Mouse (Mus musculus): Measurements from ENCODE around the gene Cpa5. TPM values are rescaled to one million over a fixed set of nuclear protein-coding genes. Genes with fewer than 3 reads are reported as not detected.

Cpa5 gene
- polyA plus RNA-seq (2016; fragmentation: Nextera tagmentation; extraction: Ambion mirVana) = 0.97 and 2.1 TPM in 2 replicates

DNA sequence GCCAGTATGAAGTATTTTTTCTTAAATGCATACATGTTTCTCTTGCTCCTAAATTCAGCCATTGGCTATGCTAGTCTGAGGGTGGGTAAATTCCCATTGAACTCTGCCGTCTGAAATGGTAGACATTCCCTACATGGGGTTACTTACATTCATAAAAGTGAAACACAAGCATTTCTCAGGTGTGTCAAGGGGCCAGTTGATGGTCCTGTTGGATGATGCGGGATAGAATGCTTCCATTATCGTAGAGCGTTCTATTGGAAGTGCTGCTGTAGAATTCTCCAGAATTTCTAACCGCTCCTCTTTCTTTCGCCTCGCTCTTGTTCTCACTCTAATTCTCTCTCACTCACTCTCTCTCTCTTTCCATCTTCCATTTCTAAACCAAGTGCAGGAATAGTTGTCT lies at the start of gene Cpa5:
TSS of gene Cpa5 (plus strand) at position 301 of the 400 bp plus-strand sequence.
- H3K4me1 ChIP-seq = peaks cover 10% of the 10 kb centered on the region

DNA sequence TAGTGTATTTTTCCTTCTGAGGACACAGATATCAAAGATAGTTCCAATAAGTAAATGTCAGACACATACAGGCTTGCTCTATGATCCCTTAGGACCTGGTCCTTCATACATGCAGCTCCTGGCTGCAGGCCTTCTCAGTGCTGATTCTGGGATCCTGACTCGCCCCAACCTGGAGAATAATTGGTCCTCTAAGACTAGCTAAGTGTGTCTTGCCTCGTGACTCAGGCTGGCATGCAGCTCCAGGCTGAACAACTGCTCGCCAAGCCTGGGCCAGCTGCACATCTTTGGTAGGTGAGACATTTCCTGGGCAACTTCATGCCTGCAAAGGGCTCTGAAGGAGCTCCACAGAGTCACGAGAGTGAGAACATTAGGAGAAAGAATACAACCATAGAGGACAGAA lies 48.7 kb upstream of the Cpa5 start:
- Histone ChIP-seq H3K4me1 (peaks cover 7% of the 10 kb centered on the region; the same call in 1 of the 2 replicates), H3K4me3 (no peak overlapping the region), H3K9me3 (no peaks in the 10 kb centered on the region), H3K27me3 (ENCODE audit: insufficient read depth, poor library complexity, severe bottlenecking) (no peaks in the 10 kb centered on the region), H3K27ac (no peak overlapping the region), H3K36me3 (no peaks in the 10 kb centered on the region)
- peak; percentile 60 for DNase-seq (ENCODE audit: low spot score)
- 79% methylated on average over 4 of the region's 4 CpGs for WGBS

More for the DNA sequence above, at the start of gene Cpa5:
- no peak for DNase-seq (ENCODE audit: low spot score)
- Histone ChIP-seq H3K27me3 (ENCODE audit: insufficient read depth, poor library complexity, severe bottlenecking) (no peaks in the 10 kb centered on the region), H3K9me3 (no peaks in the 10 kb centered on the region), H3K4me3 (no peak within 1 kb of the TSS), H3K36me3 (no peaks in the 10 kb centered on the region), H3K27ac (peak within 1 kb of the TSS; percentile 59; the same call in 1 of the 2 replicates)
- WGBS = 94% methylated on average over 7 of the region's 7 CpGs

DNA sequence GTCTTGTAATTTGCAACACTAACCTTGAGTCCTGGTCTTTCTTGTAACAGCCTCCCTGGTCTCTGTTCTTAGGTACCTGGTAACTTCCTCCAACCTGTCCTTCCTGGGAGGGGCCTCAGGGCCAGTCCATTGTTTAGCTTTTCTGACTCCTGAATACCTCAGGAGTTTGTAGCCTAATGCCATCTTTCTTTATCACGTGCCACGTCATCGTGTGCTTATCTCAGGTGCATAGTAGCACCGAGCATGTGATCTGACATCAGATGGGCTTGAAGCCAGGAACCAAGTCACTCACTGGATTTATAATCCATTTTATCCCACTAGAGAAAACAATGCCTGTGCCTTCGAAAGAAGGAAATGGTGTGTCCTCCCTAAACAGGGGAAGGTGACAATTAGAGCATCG lies 47.2 kb upstream of the Cpa5 start:
- H3K27me3 ChIP-seq (ENCODE audit: insufficient read depth, poor library complexity, severe bottlenecking) = no peaks in the 10 kb centered on the region
- no peaks in the 10 kb centered on the region for H3K9me3 ChIP-seq
- H3K27ac ChIP-seq = no peak overlapping the region
- no peak overlapping the region for H3K4me3 ChIP-seq
- DNase-seq (ENCODE audit: low spot score) = peak; percentile 43
- WGBS = 80% methylated on average over 6 of the region's 6 CpGs
- H3K4me1 ChIP-seq = peaks cover 14% of the 10 kb centered on the region
- H3K36me3 ChIP-seq = no peaks in the 10 kb centered on the region

DNA sequence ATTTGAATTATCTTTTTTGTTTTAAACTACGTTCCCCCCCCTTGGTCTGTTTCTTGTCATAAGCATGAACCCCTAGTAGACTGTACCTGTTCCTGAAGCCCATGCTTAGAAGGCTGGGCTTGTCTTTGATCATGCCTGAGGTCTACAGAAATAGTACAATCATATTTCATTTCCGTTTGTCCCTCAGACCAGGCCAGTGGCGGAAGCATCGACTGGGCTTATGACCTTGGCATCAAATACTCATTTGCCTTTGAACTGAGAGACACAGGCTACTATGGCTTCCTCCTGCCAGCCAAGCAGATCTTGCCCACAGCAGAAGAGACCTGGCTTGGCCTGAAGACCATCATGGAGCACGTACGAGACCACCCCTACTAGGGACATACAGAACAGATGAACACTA lies 46.8 kb upstream of the Cpa5 start:
- no peaks in the 10 kb centered on the region for H3K27me3 ChIP-seq (ENCODE audit: insufficient read depth, poor library complexity, severe bottlenecking)
- peaks cover 17% of the 10 kb centered on the region for H3K4me1 ChIP-seq
- no peak overlapping the region for H3K4me3 ChIP-seq
- H3K36me3 ChIP-seq = no peaks in the 10 kb centered on the region
- WGBS = 88% methylated on average over 6 of the region's 6 CpGs
- no peaks in the 10 kb centered on the region for H3K9me3 ChIP-seq
- no peak overlapping the region for H3K27ac ChIP-seq
- peak; percentile 55 for DNase-seq (ENCODE audit: low spot score)

DNA sequence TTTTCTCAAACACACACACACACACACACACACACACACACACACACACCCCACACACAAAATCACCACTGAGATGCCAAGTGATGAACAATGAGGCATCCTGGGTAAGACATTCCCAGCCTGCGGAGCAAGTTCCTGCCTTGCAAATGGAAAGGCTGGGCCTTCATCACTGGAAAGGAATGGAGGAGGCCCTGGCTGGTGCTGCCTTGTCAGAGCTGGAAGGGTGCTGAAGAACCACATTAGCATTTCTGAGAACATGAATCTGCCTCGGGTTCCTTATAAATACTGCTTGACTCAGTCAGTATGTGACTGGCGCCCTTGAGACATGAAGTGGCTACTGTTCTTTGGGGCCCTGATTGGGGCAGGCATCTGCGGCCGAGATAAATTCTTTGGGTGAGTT lies 42.7 kb upstream of the Cpa5 start, which contains the start of gene Cpa4:
TSS of gene Cpa4 (plus strand) at position 301 of the 400 bp plus-strand sequence.
- Histone ChIP-seq H3K9me3 (no peaks in the 10 kb centered on the region), H3K4me3 (no peak within 1 kb of the TSS), H3K27ac (peak within 1 kb of the TSS; percentile 71; the same call in 1 of the 2 replicates), H3K4me1 (peaks cover 45% of the 10 kb centered on the region), H3K36me3 (no peaks in the 10 kb centered on the region), H3K27me3 (ENCODE audit: insufficient read depth, poor library complexity, severe bottlenecking) (no peaks in the 10 kb centered on the region)
- 68% methylated on average over 5 of the region's 5 CpGs for WGBS
- DNase-seq (ENCODE audit: low spot score) = no peak

DNA sequence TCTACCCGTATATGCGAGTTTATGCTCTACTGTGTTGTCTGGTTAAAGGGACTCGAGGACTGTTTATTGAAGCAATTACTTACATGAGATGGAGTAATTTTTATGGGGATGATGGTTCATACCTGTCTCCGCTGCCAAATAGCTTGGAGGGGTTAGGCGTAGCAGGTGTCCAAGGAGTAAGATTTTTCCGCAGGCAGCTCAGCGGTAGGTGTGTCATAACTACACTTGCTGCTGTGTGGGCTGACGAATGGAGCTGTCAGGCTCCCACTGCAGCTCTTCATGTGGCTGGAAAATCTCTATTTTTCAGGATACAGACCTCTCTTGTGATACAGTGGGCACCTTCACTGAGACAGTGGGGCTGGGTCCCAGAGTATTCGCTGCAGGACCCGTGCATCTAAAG lies 41.5 kb upstream of the Cpa5 start:
- Histone ChIP-seq H3K9me3 (no peaks in the 10 kb centered on the region), H3K36me3 (no peaks in the 10 kb centered on the region), H3K27ac (peak overlapping the region; percentile 71), H3K27me3 (ENCODE audit: insufficient read depth, poor library complexity, severe bottlenecking) (no peaks in the 10 kb centered on the region), H3K4me3 (no peak overlapping the region), H3K4me1 (peaks cover 49% of the 10 kb centered on the region)
- DNase-seq (ENCODE audit: low spot score) = no peak
- 88% methylated on average over 10 of the region's 10 CpGs for WGBS

DNA sequence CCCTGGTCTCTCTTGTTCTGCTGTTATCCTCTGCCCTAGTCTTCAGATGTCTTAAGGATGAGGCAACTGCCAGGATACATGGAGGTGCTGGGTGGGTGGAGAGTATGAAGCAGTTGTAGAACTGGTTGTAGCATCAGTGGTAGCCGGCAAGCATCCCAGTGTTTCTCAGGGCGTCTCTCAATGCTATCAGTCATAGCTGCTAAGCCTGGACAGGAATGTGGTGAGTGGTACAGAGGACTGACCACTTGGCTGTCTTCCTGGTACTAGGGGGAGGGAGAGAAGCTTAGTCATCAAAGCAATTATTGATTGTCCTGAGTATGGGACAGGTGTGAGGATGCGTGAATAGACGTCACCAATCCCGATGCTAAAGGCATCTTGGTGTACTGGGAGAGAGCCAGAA lies 40.8 kb upstream of the Cpa5 start:
- Histone ChIP-seq H3K9me3 (no peaks in the 10 kb centered on the region), H3K27me3 (ENCODE audit: insufficient read depth, poor library complexity, severe bottlenecking) (no peaks in the 10 kb centered on the region), H3K27ac (peak overlapping the region; percentile 71; the same call in 1 of the 2 replicates), H3K4me3 (no peak overlapping the region), H3K36me3 (no peaks in the 10 kb centered on the region), H3K4me1 (peaks cover 56% of the 10 kb centered on the region)
- DNase-seq (ENCODE audit: low spot score) = no peak
- 67% methylated on average over 5 of the region's 5 CpGs for WGBS

DNA sequence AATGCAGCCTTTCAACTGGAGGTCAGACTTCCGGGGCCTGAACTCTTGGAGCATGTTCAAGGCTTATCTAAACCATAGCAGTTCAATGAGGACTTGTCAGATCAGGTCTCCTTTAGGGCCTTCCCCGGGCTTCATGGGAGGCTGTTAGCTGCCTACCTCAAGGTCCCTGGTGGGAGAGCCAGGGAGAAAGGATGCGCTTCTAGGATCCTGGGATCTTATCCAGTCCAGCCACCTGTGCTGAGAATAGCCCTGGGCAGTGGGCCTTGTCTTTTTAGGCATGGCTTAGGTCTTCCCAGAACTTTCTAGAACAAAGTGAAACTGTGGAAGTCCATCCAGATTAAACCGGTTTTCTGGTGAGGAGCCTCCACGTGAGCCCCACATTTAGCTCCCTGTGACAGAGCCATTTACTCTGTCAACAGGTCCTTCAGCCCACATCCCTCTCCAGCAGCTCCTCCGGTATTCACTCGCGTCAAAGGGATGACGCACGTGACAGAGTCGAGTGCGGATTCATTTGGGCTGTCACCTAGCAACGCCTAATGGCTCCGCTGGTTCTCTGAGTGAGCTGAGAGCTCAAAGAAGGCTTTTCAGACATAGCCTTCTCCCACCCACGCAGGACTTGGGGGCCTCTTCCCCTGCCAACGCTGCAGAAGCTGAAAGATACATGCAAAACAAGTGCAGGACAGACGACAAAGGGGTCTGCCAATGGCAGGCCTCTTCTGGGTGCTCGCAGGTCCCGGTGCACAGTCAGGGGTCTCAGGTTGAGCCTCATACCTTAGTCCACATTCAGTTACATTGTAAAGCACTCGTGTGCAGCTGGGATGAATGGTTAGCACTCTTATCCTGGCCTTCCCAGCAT lies 38.1 kb upstream of the Cpa5 start:
- Histone ChIP-seq H3K4me1 (peaks cover 59% of the 10 kb centered on the region), H3K9me3 (no peaks in the 10 kb centered on the region), H3K27me3 (ENCODE audit: insufficient read depth, poor library complexity, severe bottlenecking) (no peaks in the 10 kb centered on the region), H3K4me3 (peak overlapping the region; percentile 27; the same call in 1 of the 2 replicates), H3K27ac (peak overlapping the region; percentile 91), H3K36me3 (no peaks in the 10 kb centered on the region)
- DNase-seq (ENCODE audit: low spot score) = peak; percentile 92
- 34% methylated on average over 20 of the region's 20 CpGs for WGBS

DNA sequence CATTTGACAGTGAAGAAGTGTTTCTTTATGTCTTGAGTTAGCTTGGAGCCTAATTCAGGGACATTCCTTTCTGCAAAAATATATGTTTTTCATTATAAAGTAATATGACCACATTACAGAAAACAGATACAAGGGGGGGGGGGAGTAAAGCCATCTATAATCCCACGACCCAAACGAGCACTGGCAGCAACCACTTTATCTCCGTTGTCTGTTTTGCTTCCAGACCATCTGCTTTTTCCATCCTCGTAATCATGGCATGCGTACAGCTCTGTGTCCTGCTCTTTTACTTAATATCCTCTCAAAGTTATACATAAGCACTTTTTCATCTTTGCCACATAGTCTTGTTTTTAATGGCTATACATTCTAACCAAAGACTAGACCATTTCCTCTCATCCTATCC lies 37.4 kb upstream of the Cpa5 start:
- no peaks in the 10 kb centered on the region for H3K36me3 ChIP-seq
- no peaks in the 10 kb centered on the region for H3K27me3 ChIP-seq (ENCODE audit: insufficient read depth, poor library complexity, severe bottlenecking)
- H3K4me3 ChIP-seq = no peak overlapping the region
- no peaks in the 10 kb centered on the region for H3K9me3 ChIP-seq
- H3K4me1 ChIP-seq = peaks cover 55% of the 10 kb centered on the region
- 54% methylated on average over 5 of the region's 5 CpGs for WGBS
- H3K27ac ChIP-seq = peak overlapping the region; percentile 91
- no peak for DNase-seq (ENCODE audit: low spot score)

DNA sequence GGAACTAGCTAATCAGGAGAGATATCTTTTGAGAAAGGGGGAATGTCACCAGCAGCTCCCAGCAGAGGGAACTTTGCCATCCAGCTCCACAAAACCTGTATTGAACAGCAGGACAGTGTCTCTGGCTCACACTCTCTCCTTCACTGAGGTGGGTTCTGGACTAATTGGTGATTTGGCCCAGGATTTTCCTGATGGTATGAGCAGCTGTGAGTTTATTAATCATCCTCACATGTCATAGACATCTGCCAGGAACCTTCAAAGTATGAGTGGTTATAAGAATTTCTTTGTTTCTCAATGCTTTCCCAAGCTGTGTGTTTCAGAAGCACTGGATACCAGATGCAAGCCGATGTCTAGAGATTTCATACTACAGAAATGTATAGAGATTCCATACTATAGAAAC lies 35.9 kb upstream of the Cpa5 start:
- Histone ChIP-seq H3K9me3 (no peaks in the 10 kb centered on the region), H3K4me1 (peaks cover 42% of the 10 kb centered on the region), H3K36me3 (no peaks in the 10 kb centered on the region), H3K27ac (peak overlapping the region; percentile 91), H3K4me3 (no peak overlapping the region), H3K27me3 (ENCODE audit: insufficient read depth, poor library complexity, severe bottlenecking) (no peaks in the 10 kb centered on the region)
- DNase-seq (ENCODE audit: low spot score) = no peak
- WGBS = 88% methylated on average over 1 of the region's 1 CpGs

DNA sequence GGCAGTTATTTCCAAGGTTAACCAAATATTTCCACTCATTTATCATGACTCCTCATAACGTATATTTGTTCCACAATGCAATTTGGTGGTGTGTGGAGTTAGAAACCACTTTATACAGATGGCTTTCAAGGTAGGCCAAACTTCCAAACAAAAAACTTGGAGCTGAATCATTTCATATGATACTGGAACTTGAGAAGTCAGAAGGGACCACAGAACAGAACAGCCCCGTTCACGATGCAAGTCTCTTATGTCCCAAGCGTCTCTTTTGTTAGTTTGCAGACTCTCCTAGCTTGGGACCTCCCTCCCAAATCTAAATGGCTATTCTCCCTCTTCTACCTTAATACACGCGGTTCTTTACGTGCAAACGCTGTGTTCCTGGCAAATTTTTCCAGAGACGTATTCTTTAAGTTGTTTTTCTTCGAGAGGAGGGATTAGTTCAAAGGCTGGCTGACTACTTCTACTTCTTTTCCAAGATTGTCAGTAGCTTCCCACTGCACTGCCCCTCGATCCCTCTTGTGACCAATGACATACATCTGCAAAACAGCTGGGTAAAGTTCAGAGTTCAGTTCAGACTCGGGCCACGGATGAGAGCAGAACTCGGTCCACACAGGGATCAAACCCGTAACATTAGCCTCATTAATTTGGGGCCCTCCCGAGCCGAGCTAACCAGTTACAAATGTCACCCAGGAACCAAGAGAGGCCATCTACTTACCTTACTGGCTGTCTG lies 34.2 kb upstream of the Cpa5 start:
- no peak for DNase-seq (ENCODE audit: low spot score)
- H3K4me1 ChIP-seq = peaks cover 36% of the 10 kb centered on the region
- H3K4me3 ChIP-seq = no peak overlapping the region
- no peaks in the 10 kb centered on the region for H3K27me3 ChIP-seq (ENCODE audit: insufficient read depth, poor library complexity, severe bottlenecking)
- 78% methylated on average over 17 of the region's 17 CpGs for WGBS
- H3K27ac ChIP-seq = peak overlapping the region; percentile 57; the same call in 1 of the 2 replicates
- no peaks in the 10 kb centered on the region for H3K36me3 ChIP-seq
- no peaks in the 10 kb centered on the region for H3K9me3 ChIP-seq

DNA sequence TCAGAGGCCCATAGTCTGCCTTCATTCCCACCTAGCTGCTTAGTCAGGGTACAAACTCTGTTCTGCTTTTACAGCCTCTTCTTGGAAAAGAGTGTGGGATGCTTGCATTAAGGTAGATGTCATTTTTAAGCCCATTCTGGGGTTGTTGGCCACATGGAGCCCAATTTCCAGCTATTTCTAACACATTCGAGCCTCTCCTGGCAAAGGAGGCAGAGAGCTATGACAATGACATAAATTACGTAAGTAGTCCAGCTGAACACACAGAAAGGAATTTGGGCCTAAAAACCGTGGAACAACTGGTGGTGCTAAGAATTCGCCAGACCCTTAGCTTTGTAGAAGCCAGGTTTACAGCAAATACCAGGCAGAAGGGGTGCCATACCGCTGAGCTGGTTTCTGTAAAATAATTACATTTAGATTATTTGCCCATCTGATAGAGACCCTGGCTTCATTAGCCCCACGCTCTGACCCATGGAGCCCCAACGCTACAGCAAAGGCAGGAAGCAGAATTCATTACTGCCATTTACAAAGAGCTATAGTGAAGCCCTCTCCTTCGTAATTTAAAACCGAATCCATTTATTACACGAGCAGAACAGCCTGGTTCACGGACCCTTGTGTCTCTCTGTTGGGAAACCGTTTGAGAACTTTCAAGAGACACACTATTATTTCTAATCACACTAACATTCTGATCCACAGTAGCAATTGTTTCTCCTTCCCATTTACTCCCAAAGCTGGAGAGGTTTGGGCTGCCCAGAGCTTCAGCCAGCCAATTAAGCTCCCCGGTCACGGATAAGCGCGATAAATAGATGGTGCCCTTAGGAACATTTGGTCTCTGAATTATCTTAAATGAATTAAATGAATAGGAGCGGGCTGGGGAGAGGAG lies 30.6 kb upstream of the Cpa5 start:
- no peaks in the 10 kb centered on the region for H3K9me3 ChIP-seq
- H3K36me3 ChIP-seq = no peaks in the 10 kb centered on the region
- DNase-seq (ENCODE audit: low spot score) = no peak
- no peaks in the 10 kb centered on the region for H3K27me3 ChIP-seq (ENCODE audit: insufficient read depth, poor library complexity, severe bottlenecking)
- peaks cover 7% of the 10 kb centered on the region for H3K4me1 ChIP-seq
- peak overlapping the region; percentile 52; the same call in 1 of the 2 replicates for H3K27ac ChIP-seq
- 77% methylated on average over 17 of the region's 17 CpGs for WGBS
- no peak overlapping the region for H3K4me3 ChIP-seq

Measured in heart, embryonic 10.5 days (tissue).